Mouse (Mus musculus): Measurements from ENCODE around the gene Trio. TPM values are rescaled to one million over a fixed set of nuclear protein-coding genes. Genes with fewer than 3 reads are reported as not detected.

The Trio gene
- polyA plus RNA-seq, 1 experiment from 2014 or later, result 32.7 TPM

DNA sequence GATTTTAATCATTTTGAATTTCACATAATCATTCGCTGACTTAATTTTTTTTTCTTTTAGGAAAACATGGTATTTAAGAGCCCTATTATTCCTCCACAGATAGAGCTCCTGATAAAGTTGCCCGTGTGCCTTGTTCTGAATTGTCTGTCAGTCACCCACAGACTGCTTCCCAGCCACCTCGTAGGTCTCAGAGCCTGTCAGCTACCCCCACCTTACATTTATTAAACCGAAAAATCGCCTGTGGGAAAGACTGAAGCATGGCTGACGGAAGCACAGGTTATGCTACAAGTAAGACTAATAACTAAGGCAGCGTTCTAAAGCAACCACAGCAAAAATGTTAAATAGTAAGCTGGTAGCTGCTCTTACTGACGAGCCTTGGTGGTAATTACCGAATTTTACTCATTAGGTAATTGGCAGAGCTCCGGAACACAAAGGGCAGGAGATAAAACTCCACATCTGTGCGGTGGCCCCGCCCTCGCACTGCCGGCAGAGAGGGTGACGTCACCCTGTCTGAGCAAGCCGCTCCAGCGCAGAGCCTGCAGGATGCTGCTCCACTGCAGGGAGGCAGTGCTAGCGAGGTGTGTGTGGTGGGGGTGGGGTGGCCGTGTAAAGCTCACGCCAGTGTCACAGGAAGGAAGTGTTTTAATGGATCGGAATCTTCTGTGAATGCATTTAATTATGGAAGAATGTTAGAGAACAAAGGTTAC is 102.2 kb downstream of the Trio start:
- H3K27ac ChIP-seq, result peak overlapping the region; percentile 97
- H3K4me3 ChIP-seq (ENCODE audit: inconsistent target), result no peak overlapping the region
- H3K79me2 ChIP-seq (ENCODE audit: inconsistent target), result peaks cover 84% of the 10 kb centered on the region
- 0 out of 2 replicates have a peak, but pooled peaks cover 5% of the 10 kb centered on the region for H3K36me3 ChIP-seq (ENCODE audit: inconsistent target)
- WGBS (ENCODE audit: missing documents), result 10% methylated on average over 19 of the region's 21 CpGs

DNA sequence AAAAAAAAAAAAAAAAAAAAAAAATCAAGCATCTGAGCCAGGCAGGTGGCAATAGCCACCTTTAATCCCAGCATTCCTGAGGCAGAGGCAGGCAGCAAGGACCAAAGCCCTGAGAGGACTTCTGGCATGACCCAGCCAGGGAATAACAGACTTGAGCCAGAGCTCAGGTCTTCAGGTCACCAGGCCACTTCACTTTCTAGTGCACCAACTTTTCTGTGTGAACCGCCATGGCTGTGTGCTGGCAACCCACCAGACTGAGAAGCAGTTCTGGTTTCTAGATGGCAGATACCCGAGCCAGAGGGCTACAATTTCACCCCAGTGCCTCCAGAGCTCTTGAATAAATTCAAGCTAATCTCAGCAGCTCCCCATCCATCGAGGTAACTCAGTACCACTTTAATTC is 104.9 kb downstream of the Trio start:
- Histone ChIP-seq H3K79me2 (ENCODE audit: inconsistent target) (peaks cover 74% of the 10 kb centered on the region), H3K27ac (no peak overlapping the region), H3K36me3 (ENCODE audit: inconsistent target) (peaks cover 21% of the 10 kb centered on the region; the same call in 1 of the 2 replicates), H3K4me3 (ENCODE audit: inconsistent target) (no peak overlapping the region)
- 63% methylated on average over 3 of the region's 3 CpGs for WGBS (ENCODE audit: missing documents)

DNA sequence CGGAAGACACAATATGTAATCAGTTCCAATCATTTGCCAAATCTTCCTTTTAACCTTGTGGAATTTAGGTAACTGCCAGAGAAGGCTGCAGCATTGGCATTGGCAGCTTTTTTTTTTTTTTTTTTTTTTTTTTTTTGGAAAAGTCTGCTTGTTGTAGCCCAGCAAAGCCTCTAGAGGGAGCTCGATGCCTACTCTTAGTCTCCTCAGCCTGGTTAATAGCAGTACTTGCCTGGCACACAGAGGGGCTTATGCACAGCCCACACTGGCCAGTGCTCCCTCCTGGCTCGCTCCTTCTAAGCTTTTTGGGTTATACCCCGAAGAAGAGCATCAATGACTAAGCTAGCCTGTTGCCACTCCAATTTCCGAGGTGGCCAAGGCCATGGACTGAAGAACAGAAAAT is 106.1 kb downstream of the Trio start:
- Histone ChIP-seq H3K79me2 (ENCODE audit: inconsistent target) (peaks cover 63% of the 10 kb centered on the region), H3K27ac (no peak overlapping the region), H3K4me3 (ENCODE audit: inconsistent target) (no peak overlapping the region), H3K36me3 (ENCODE audit: inconsistent target) (peaks cover 21% of the 10 kb centered on the region; the same call in 1 of the 2 replicates)
- WGBS (ENCODE audit: missing documents), result 40% methylated on average over 4 of the region's 5 CpGs

DNA sequence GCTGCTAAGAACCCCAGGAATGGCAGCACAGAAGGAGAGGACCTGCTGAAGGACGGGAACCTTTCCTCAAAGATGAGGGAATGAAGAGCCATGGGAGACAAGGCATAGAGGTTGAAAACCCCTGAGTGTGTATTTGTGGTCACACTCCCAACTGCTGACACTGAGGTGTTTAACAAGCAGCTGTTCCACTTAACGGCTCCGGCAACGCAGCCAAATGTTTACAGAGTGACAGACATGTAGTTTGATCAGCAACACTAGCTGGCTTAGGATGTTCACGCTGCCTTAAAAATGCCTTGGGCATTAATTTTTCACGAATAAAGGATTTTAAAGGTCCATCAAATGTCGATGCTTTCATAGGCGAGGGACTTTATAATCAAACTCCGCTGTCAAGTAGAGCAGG is 106.8 kb downstream of the Trio start:
- H3K79me2 ChIP-seq (ENCODE audit: inconsistent target), result peaks cover 60% of the 10 kb centered on the region
- 99% methylated on average over 9 of the region's 9 CpGs for WGBS (ENCODE audit: missing documents)
- peaks cover 21% of the 10 kb centered on the region; the same call in 1 of the 2 replicates for H3K36me3 ChIP-seq (ENCODE audit: inconsistent target)
- H3K4me3 ChIP-seq (ENCODE audit: inconsistent target), result no peak overlapping the region
- H3K27ac ChIP-seq, result no peak overlapping the region

DNA sequence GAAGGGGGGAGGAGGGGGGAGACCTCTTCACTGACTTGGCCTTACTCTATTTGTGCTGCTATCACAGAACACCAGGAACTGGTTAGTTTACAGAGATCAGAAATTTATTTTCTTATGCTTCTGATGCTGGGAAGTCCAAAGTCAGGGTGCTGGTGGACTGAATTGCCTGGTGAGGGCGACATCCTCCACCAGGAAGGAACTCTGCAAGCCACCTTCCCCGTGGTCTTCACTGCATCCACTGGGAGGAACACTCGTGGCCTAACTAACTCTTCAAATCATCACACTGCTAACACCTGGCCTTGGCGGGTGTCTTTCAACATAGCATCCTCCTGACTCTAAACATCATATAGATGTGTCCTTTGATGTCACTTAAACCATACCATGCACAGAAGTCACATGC is 109.4 kb downstream of the Trio start:
- H3K4me3 ChIP-seq (ENCODE audit: inconsistent target), result no peak overlapping the region
- 59% methylated on average over 4 of the region's 4 CpGs for WGBS (ENCODE audit: missing documents)
- H3K36me3 ChIP-seq (ENCODE audit: inconsistent target), result peaks cover 27% of the 10 kb centered on the region; the same call in 1 of the 2 replicates
- H3K79me2 ChIP-seq (ENCODE audit: inconsistent target), result peaks cover 36% of the 10 kb centered on the region
- H3K27ac ChIP-seq, result no peak overlapping the region

DNA sequence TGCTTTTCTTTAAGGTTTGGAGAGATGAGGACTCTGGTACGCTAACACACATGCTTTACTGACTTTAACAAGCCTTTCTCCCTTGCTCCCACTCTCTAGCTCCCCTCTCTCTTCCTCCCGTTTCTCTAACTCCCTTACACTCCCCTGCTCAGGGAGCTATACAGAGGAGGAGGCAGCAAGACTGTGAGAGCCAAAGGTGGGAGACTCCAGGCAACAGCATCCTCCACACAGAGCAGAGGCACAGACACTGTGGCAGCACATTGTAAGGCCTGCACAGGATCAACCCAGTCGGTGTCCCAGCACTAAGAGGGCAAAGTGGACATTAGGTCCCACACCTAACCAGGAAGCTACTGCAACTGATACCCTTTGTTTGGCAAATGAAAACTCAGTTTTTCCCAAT is 112.6 kb downstream of the Trio start:
- H3K27ac ChIP-seq, result no peak overlapping the region
- H3K79me2 ChIP-seq (ENCODE audit: inconsistent target), result peaks cover 19% of the 10 kb centered on the region; the same call in 1 of the 2 replicates
- H3K4me3 ChIP-seq (ENCODE audit: inconsistent target), result no peak overlapping the region
- H3K36me3 ChIP-seq (ENCODE audit: inconsistent target), result peaks cover 33% of the 10 kb centered on the region; the same call in 1 of the 2 replicates
- 92% methylated on average over 3 of the region's 3 CpGs for WGBS (ENCODE audit: missing documents)

DNA sequence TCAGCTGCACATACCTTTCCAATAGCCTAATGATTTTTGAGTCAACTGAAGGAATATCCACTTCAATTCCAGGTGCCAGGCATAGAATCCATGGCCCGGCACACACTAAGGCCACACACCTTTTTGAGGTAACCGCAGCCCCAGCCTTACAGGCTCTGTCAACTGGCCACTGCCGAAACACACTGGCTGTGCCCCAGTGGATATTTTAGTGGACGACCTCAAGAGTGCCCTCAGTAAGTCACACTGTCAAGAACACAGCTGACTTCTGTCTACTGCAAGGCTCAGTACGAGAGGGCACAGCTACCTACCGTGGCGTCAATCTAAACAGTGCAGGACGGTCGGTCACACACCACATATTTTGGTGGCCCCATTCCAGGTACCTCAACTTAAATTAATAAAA is 114.5 kb downstream of the Trio start:
- Histone ChIP-seq H3K4me3 (ENCODE audit: inconsistent target) (no peak overlapping the region), H3K27ac (no peak overlapping the region), H3K36me3 (ENCODE audit: inconsistent target) (peaks cover 21% of the 10 kb centered on the region; the same call in 1 of the 2 replicates), H3K79me2 (ENCODE audit: inconsistent target) (peaks cover 15% of the 10 kb centered on the region; the same call in 1 of the 2 replicates)
- WGBS (ENCODE audit: missing documents), result 97% methylated on average over 9 of the region's 9 CpGs

DNA sequence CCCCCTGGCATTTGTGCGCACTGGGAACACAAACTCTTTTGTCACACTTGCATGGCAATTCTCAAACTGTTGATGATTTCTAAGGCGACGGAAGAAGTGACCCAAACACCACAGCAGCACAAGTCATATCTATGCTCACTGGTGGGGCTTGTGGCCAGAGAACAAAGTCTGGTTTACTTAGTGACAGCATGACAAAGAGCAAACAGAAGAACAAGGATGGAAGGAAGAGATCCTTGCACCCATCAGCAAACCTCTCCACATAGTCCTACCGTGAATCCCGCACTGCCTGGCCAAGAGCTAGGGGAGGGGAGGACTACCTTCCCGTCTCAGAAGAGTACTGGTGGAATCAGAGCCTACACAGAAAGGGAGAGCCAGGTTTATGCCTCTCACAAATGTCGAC is 115.5 kb downstream of the Trio start:
- peaks cover 15% of the 10 kb centered on the region; the same call in 1 of the 2 replicates for H3K79me2 ChIP-seq (ENCODE audit: inconsistent target)
- H3K4me3 ChIP-seq (ENCODE audit: inconsistent target), result no peak overlapping the region
- 93% methylated on average over 7 of the region's 7 CpGs for WGBS (ENCODE audit: missing documents)
- H3K27ac ChIP-seq, result no peak overlapping the region
- H3K36me3 ChIP-seq (ENCODE audit: inconsistent target), result peaks cover 21% of the 10 kb centered on the region; the same call in 1 of the 2 replicates

DNA sequence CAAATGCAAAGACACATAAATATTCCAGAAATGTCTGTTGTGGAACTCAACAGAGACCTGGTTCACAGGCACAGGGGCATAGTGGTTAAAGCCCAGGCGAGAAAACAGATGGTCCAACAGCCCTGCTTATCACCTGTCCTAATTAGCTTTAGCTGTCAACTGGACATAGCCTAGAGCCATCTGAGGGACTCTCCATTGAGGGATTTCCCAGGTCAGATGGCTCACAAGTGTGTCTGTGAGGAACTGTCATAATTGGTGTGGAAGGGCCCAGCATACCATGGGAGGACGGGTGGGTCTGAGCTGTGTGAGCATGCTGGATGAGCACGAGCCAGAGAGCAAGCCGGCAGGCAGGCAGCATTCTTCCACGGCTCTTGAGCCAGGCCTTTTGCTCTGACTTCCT is 118.0 kb downstream of the Trio start:
- 100% methylated on average over 5 of the region's 5 CpGs for WGBS (ENCODE audit: missing documents)
- peaks cover 15% of the 10 kb centered on the region; the same call in 1 of the 2 replicates for H3K79me2 ChIP-seq (ENCODE audit: inconsistent target)
- H3K4me3 ChIP-seq (ENCODE audit: inconsistent target), result no peak overlapping the region
- no peak overlapping the region for H3K27ac ChIP-seq
- peaks cover 37% of the 10 kb centered on the region; the same call in 1 of the 2 replicates for H3K36me3 ChIP-seq (ENCODE audit: inconsistent target)

DNA sequence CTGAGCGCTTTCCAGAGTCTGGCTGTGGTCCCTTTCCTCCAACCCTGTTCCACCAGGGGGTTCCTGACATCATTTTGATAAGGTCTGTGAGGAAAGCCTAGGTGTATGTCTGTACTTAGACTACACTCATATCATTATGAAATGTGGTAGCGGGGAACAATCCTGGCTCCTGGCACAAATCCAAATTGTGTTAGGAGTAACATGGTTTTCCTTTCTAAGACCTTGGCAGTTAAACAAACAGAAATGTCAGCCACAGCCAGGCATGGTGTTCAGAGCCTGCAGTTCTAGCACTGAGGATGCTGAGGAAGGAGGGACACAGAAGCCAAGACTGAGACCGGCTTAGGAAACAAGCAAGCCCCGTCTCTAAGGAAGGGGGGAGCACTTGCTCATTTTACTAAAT is 119.2 kb downstream of the Trio start:
- H3K79me2 ChIP-seq (ENCODE audit: inconsistent target), result peaks cover 15% of the 10 kb centered on the region; the same call in 1 of the 2 replicates
- H3K36me3 ChIP-seq (ENCODE audit: inconsistent target), result peaks cover 40% of the 10 kb centered on the region; the same call in 1 of the 2 replicates
- 98% methylated on average over 4 of the region's 4 CpGs for WGBS (ENCODE audit: missing documents)
- no peak overlapping the region for H3K4me3 ChIP-seq (ENCODE audit: inconsistent target)
- no peak overlapping the region for H3K27ac ChIP-seq

DNA sequence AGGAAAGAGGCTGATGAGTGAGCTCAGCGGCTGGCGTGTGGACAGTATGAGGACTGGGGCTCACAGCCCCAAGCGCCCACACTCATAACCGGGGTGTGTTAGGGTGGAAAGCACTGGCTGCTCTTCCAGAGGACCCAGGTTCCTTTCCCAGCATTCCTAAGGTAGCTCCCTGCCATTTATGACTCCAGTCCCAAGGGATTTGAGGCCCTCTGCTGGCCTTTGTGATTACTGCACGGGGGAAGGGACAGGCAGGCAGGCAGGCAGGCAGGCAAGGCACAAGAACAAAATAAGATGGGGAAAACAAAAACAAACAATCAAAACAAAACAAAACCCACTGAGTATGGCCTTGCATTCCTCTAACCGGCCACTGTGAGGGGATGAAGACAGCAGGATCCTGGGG is 120.3 kb downstream of the Trio start:
- no peak overlapping the region for H3K27ac ChIP-seq
- H3K36me3 ChIP-seq (ENCODE audit: inconsistent target), result peaks cover 43% of the 10 kb centered on the region; the same call in 1 of the 2 replicates
- WGBS (ENCODE audit: missing documents), result 86% methylated on average over 6 of the region's 6 CpGs
- H3K79me2 ChIP-seq (ENCODE audit: inconsistent target), result peaks cover 15% of the 10 kb centered on the region; the same call in 1 of the 2 replicates
- no peak overlapping the region for H3K4me3 ChIP-seq (ENCODE audit: inconsistent target)

DNA sequence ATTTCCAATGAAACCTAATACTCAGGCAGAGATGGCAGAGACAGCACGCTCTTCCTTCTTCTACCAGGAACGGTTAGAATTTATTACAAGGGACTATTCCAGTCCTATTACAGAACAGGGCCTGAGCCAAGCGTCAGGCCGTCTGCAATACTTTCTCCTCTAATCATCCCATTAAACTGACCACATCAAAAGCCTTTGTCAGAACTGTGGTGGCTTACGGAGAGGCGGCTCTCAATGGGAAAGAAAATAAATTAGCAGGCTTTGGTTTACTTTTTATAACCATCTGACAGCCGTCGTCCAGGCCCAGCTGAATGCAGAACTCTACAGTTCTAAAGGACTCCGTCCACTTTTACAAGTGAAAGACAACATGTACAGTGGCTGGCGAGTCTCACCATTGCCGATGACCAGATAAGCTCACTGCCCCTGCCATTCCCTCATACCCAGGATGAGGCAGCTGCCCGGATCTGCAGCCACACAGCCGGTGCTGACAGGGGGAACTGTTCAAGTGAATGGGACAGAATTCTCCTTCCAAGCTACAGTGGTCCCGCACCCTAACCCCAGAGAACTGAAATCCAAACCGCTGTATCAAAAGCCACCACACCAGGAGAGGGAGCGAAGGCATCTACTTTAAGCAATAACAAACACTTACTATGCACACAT is 121.2 kb downstream of the Trio start:
- H3K27ac ChIP-seq, result no peak overlapping the region
- 94% methylated on average over 15 of the region's 16 CpGs for WGBS (ENCODE audit: missing documents)
- H3K36me3 ChIP-seq (ENCODE audit: inconsistent target), result peaks cover 43% of the 10 kb centered on the region; the same call in 1 of the 2 replicates
- peaks cover 14% of the 10 kb centered on the region; the same call in 1 of the 2 replicates for H3K79me2 ChIP-seq (ENCODE audit: inconsistent target)
- H3K4me3 ChIP-seq (ENCODE audit: inconsistent target), result no peak overlapping the region

DNA sequence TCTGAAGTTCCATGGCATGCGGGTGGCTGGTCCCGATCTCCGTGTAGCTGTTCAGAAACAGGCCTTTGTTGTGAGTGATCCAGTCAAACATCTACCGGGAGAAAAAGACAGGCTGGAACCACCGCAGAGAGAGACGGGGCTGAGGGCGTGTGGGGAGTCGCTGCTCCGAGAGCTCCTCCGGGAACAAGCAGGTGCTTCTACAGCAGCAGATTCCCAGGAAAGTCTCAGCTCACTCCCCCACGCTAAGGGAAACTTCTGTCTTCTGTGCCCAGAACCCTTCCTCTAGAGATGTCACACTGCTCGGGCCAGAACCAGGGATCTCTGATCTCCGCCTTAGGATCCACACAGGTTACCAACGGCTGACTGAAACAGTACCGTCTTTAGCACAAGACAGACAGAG is 124.4 kb downstream of the Trio start:
- 97% methylated on average over 15 of the region's 15 CpGs for WGBS (ENCODE audit: missing documents)

DNA sequence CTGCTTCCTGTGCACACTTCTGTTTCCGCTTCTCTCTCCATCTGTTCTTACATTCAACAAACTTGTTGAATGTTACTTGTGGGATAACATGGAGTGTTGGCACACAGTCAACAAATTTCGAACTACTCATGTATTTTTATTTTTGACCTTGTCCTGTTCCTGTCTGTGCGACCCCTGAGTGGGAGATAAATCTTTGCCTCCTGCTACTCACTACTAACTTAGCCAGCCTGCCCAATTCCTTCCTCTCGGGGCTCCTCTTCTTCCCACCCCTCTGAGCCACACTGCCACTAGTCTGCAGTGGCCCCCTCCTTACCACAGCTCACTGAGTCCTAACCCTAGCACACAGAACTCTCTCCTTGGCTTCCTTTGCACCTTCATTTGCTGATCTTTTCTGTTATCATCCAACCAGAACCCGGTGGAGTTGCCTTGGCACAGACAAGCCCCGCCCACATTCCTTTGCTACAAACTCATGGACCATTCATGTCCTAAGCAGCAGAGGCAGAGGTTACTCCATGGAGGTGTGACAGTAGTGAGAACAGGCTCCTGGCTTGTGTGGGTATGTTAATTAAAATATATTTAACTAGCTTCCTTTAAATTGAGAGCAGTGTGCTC is 126.7 kb downstream of the Trio start:
- no peak overlapping the region for H3K4me3 ChIP-seq (ENCODE audit: inconsistent target)
- peaks cover 78% of the 10 kb centered on the region for H3K36me3 ChIP-seq (ENCODE audit: inconsistent target)
- no peaks in the 10 kb centered on the region for H3K79me2 ChIP-seq (ENCODE audit: inconsistent target)
- H3K27ac ChIP-seq, result no peak overlapping the region
- WGBS (ENCODE audit: missing documents), result 79% methylated on average over 6 of the region's 6 CpGs

More for the DNA sequence above, 124.4 kb downstream of the Trio start:
- Histone ChIP-seq H3K79me2 (ENCODE audit: inconsistent target) (no peaks in the 10 kb centered on the region; the same call in 1 of the 2 replicates), H3K36me3 (ENCODE audit: inconsistent target) (peaks cover 66% of the 10 kb centered on the region; the same call in 1 of the 2 replicates), H3K4me3 (ENCODE audit: inconsistent target) (no peak overlapping the region), H3K27ac (no peak overlapping the region)
